Mouse (Mus musculus): ENCODE data around the gene Auts2. TPM values are rescaled to one million over a fixed set of nuclear protein-coding genes. Genes with fewer than 3 reads are reported as not detected.

Auts2 gene
- polyA plus RNA-seq, 1 experiment from 2014 or later: 73.6 TPM

DNA sequence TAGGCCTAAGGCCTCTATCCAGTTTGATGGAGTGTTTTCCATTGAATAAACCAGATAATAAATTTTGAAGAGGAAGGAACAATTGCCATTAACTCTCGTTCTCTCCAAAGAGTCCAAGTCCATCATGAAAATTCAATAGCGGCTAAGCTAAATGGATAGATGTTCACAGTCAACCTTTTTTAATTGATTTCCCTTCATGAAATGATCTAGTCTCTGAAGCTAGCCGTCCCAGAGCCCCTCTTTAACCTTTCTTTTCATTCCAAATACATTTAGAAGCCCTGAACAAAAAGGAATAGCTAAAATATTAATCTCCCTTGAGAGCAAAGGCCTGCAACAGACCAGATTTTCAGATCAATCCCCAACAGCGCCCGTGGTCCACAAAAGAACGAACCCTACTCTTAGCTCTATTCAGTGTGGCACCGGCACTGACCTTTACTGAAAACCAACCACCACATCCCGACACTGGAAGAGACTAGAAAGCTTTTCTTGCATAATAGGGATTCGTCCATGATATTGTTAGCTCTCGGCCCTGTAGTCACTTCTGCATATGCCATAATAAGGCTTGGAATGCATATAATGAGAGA lies 896.9 kb downstream of the Auts2 start:
- no peak for ATAC-seq (ENCODE audit: insufficient number of reproducible peaks, insufficient read depth, low FRiP score, low TSS enrichment)
- Histone ChIP-seq H3K4me1 (peaks cover 46% of the 10 kb centered on the region), H3K9ac (no peak overlapping the region), H3K4me2 (replicated peaks) (no peak overlapping the region), H3K9me3 (no peaks in the 10 kb centered on the region), H3K27ac (no peak overlapping the region), H3K27me3 (peaks cover 16% of the 10 kb centered on the region), H3K36me3 (no peaks in the 10 kb centered on the region), H3K4me3 (no peak overlapping the region)
- WGBS: 78% methylated on average over 10 of the region's 10 CpGs

DNA sequence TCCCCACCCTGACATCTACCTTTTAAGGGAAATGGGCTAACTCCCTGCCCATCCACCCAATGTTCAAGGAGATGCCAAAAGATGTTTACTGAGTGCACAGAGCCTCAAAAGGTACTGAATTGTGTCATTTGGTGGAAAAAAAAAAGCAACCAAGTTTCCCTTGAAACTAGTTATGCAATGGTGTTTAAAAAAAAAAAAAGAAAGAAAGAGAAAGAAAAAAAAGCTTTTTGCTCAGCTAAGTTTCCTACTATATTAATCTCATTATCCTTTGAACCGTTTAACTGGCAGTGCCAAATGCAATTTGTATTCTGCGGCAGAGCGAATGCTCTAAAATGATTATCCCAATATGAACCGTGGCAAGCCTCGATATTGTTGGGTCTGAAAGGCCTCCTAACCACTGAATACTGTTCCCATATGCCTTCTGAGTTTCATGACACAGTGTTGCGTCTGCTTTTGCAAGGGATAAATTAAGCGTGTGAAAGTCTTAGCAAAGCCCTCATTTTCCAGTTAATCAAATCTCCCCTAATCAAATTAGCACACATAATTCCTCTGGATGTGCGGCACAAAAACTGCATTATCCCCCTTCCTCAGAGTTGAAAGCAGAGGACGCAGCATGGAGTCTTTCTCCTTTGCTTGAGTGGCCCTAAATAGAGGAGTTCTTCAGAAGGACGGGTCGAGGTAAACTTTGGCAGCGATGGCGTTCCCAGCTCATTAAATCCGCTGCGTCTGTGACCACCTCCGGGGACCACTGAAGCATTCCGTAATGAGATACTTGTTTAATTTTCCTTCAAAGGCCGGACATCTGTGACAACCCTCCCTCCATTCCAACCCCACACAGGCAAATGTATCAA lies 897.6 kb downstream of the Auts2 start:
- H3K27ac ChIP-seq: no peak overlapping the region
- H3K9ac ChIP-seq: no peak overlapping the region
- no peaks in the 10 kb centered on the region for H3K36me3 ChIP-seq
- peaks cover 46% of the 10 kb centered on the region for H3K4me1 ChIP-seq
- no peak overlapping the region for H3K4me2 ChIP-seq (replicated peaks)
- no peaks in the 10 kb centered on the region for H3K9me3 ChIP-seq
- no peak for ATAC-seq (ENCODE audit: insufficient number of reproducible peaks, insufficient read depth, low FRiP score, low TSS enrichment)
- WGBS: 25% methylated on average over 18 of the region's 18 CpGs
- H3K4me3 ChIP-seq: no peak overlapping the region
- H3K27me3 ChIP-seq: peaks cover 11% of the 10 kb centered on the region

DNA sequence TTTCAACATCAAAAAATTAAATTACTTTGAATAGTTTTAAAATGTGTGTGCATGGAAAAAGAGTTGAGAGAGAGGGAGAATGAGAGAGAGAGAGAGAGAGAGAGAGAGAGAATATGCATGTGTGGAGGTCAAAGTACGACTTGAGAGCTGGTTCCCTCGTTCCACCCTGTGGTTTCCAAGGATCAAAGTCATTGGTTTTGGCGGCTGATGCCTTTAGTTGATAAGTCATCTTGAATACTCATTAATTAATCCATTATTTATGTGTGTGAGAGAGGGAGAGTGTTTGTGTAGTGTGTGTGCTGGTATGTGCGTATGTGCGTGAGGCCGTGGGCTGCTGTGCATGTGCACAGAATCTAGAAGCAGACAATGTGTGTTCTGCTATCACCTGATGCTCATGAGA lies 898.8 kb downstream of the Auts2 start:
- Histone ChIP-seq H3K9ac (no peak overlapping the region), H3K27me3 (peaks cover 3% of the 10 kb centered on the region; the same call in 1 of the 2 replicates), H3K4me1 (peaks cover 46% of the 10 kb centered on the region), H3K36me3 (no peaks in the 10 kb centered on the region), H3K9me3 (no peaks in the 10 kb centered on the region), H3K4me3 (no peak overlapping the region), H3K27ac (no peak overlapping the region), H3K4me2 (replicated peaks) (no peak overlapping the region)
- ATAC-seq (ENCODE audit: insufficient number of reproducible peaks, insufficient read depth, low FRiP score, low TSS enrichment): no peak
- WGBS: 87% methylated on average over 6 of the region's 6 CpGs

DNA sequence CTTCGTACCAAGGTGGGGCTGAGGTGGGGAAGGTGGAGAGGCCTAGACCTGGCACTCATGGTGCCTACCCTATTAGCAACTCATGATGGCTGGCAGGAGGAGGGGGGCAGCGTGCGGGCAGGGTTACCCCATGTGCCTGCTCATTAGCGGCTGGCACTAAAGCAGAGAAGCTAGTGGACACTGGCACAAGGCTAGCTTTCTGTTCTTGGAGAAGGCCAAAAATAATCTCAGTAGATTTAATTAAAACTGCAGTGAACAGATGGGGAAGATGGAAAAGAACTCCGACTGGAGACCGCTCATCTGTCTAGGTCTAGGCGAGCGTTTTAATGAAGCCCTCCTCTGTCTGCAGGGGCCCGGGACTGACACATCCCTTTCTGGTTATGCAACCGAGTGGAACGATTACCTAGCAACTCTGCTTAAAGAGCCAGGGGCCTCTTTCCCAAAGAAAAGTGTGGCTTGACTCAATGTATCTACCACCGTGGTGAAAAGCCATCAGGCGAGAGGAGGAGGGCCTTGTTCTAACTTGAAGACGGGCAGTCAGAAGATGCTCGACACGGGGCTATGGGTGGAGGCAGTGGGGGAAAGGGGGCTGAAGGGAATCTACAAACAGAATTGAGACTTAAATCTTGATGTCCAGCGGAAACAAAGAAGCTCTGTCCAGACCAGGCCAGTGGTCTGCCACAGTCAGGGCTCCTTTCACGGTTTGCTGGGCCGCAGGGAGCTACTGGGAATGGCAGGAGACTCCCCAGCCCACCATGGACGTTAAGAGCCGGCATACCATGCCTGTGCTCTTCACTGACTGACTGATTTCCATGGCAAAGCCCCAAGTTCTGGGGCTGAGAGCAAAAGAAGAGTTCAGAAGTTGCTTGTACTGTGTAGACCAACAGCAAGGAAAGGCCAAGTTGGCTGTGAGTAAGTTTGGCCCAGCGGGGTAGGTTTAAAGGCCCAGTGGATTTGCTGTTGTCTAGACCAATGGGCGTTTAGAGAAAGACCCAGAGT lies 899.7 kb downstream of the Auts2 start:
- ATAC-seq (ENCODE audit: insufficient number of reproducible peaks, insufficient read depth, low FRiP score, low TSS enrichment): peak; percentile 54
- Histone ChIP-seq H3K4me3 (no peak overlapping the region), H3K27ac (no peak overlapping the region), H3K4me1 (peaks cover 45% of the 10 kb centered on the region), H3K9me3 (no peaks in the 10 kb centered on the region), H3K4me2 (replicated peaks) (no peak overlapping the region), H3K9ac (no peak overlapping the region), H3K36me3 (no peaks in the 10 kb centered on the region), H3K27me3 (peaks cover 3% of the 10 kb centered on the region; the same call in 1 of the 2 replicates)
- 42% methylated on average over 23 of the region's 23 CpGs for WGBS

DNA sequence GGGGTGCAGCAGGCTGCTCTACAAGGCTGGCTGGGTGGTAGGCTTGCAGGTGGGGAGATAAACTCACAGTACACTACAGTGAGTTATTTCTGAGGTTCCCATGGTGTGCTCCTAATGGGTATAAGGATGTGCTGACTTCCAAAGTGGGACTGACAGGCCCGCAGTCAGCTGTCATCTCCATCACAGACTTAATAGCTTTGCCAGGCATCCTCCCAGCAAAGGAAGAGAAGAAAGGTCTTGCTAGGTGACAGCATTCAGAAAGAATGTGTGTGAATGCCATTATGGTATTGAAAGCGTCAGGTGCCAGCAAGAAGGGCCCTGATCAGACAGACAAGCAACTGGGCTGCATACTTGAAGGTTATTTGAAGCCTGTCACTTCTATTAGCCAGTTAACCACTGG lies 900.4 kb downstream of the Auts2 start:
- ATAC-seq (ENCODE audit: insufficient number of reproducible peaks, insufficient read depth, low FRiP score, low TSS enrichment): no peak
- peaks cover 3% of the 10 kb centered on the region; the same call in 1 of the 2 replicates for H3K27me3 ChIP-seq
- H3K36me3 ChIP-seq: no peaks in the 10 kb centered on the region
- H3K27ac ChIP-seq: no peak overlapping the region
- no peak overlapping the region for H3K9ac ChIP-seq
- peaks cover 38% of the 10 kb centered on the region for H3K4me1 ChIP-seq
- no peaks in the 10 kb centered on the region for H3K9me3 ChIP-seq
- WGBS: 58% methylated on average over 2 of the region's 2 CpGs
- H3K4me3 ChIP-seq: no peak overlapping the region
- H3K4me2 ChIP-seq (replicated peaks): no peak overlapping the region

DNA sequence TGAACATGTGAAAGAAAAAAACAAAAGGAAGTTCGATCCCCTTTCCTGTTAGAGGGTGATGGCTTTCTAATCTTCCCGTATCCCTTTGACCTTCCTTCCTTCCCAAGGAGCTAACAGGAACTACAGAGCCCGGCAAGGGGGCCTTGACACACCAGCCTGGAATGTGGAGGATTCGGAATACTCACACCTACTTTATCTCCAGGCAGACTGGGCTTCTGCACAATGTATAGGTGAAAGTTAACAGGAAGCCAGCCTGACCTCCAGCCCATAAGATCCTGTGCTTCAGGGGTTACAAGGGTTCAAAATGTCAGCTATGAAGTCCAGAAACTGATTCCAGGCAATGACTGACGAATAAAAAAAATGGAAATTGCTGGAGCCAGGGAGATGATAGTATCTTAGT lies 906.7 kb downstream of the Auts2 start:
- Histone ChIP-seq H3K4me2 (replicated peaks) (no peak overlapping the region), H3K4me3 (no peak overlapping the region), H3K4me1 (peaks cover 11% of the 10 kb centered on the region), H3K9me3 (no peaks in the 10 kb centered on the region), H3K9ac (no peak overlapping the region), H3K27me3 (no peaks in the 10 kb centered on the region), H3K27ac (no peak overlapping the region), H3K36me3 (no peaks in the 10 kb centered on the region)
- 68% methylated on average over 5 of the region's 5 CpGs for WGBS
- ATAC-seq (ENCODE audit: insufficient number of reproducible peaks, insufficient read depth, low FRiP score, low TSS enrichment): no peak

DNA sequence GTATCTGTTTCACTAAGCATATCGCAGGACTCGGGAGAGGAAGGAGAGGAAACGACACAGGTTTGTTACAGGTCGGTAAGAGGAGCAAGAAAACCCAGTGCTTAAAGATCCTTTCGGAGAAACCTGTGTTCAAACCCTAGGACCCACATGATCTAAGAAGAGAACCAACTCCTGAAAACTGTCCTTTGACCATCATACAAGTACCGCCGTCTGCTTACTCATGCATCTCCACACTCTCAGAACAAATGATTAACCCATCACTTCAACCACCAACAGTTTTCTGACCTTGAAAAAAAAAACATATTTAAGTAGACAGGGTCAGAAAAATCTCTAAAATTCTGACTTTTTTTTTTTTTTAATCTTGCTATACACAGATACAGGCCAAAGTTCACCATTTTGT lies 908.4 kb downstream of the Auts2 start:
- Histone ChIP-seq H3K27ac (no peak overlapping the region), H3K4me3 (no peak overlapping the region), H3K27me3 (no peaks in the 10 kb centered on the region), H3K36me3 (no peaks in the 10 kb centered on the region), H3K4me1 (peaks cover 23% of the 10 kb centered on the region), H3K9ac (no peak overlapping the region), H3K9me3 (no peaks in the 10 kb centered on the region), H3K4me2 (replicated peaks) (no peak overlapping the region)
- ATAC-seq (ENCODE audit: insufficient number of reproducible peaks, insufficient read depth, low FRiP score, low TSS enrichment): no peak
- WGBS: 92% methylated on average over 7 of the region's 7 CpGs

DNA sequence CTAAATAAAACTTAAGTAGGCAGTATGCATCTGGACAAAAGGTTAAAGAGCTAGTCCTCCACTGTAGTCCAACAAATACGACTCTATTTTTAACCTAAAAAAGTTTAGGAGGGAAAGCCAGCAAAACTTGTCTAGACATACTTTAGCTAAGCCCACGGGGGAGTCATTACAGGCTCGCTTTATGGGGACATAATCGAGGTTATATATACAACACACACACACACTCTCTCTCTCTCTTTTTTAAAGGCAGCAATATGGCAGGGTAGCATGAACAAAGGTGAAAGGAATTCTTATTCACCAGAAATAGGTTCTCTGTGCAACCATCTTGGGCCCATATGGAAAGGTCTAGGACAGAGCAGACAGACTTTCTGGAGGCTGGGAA lies 911.2 kb downstream of the Auts2 start:
- ATAC-seq (ENCODE audit: insufficient number of reproducible peaks, insufficient read depth, low FRiP score, low TSS enrichment): no peak
- no peak overlapping the region for H3K4me3 ChIP-seq
- 33% methylated on average over 4 of the region's 4 CpGs for WGBS
- H3K4me1 ChIP-seq: peaks cover 23% of the 10 kb centered on the region
- no peaks in the 10 kb centered on the region for H3K9me3 ChIP-seq
- peak overlapping the region; percentile 65 for H3K27ac ChIP-seq
- no peaks in the 10 kb centered on the region for H3K36me3 ChIP-seq
- H3K9ac ChIP-seq: no peak overlapping the region
- no peak overlapping the region for H3K4me2 ChIP-seq (replicated peaks)
- no peaks in the 10 kb centered on the region for H3K27me3 ChIP-seq

DNA sequence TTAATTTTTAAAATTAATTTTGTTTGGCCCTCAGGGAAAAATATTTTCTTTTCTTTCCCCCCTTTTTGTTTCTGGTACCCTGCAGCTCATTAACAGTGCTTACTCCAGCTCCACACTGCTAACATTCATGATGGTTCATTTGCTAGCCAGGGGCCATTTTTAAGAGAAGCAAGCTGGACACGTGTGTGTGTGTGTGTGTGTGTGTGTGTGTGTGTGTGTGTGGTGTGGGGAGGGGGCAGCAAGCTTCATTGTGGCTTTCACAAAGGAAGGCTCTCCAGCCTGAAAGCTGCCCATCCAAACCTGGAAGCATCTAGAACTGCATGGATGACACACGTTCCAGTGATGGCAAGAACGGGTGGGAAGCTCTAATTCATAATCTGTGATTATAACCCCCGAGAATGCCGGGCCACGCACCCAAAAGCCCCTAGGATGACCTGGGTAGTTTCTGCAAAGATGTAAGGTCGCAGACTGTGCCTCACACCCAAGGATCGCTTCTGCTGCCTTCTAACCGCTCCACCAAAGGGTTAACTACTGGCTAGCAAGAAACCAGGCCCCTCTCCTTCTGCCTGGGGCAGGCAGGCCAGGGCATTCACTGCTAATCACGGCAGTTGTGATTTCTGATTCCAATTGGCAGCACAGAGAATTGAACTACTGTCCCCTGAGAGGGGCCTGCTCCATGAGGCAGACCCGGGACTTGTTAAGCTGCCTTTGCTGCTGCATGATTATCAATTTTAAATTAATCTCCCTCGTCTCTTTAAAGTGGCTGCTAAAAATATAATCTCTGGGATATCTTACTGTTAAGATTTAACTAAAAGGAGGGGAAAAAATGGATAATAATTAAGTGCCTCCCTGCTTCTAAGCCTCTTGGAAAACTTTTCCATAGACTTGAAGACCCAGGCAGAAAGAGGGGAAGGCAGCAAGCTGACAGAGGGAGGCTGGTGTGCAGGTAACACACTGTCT lies 911.8 kb downstream of the Auts2 start:
- peak overlapping the region; percentile 65 for H3K27ac ChIP-seq
- peaks cover 6% of the 10 kb centered on the region; the same call in 1 of the 2 replicates for H3K27me3 ChIP-seq
- no peaks in the 10 kb centered on the region for H3K36me3 ChIP-seq
- ATAC-seq (ENCODE audit: insufficient number of reproducible peaks, insufficient read depth, low FRiP score, low TSS enrichment): no peak
- H3K4me3 ChIP-seq: no peak overlapping the region
- no peak overlapping the region for H3K9ac ChIP-seq
- WGBS: 13% methylated on average over 12 of the region's 12 CpGs
- H3K4me1 ChIP-seq: peaks cover 23% of the 10 kb centered on the region
- peak overlapping the region; percentile 24; the same call in 1 of the 2 replicates for H3K4me2 ChIP-seq (replicated peaks)
- no peaks in the 10 kb centered on the region for H3K9me3 ChIP-seq

DNA sequence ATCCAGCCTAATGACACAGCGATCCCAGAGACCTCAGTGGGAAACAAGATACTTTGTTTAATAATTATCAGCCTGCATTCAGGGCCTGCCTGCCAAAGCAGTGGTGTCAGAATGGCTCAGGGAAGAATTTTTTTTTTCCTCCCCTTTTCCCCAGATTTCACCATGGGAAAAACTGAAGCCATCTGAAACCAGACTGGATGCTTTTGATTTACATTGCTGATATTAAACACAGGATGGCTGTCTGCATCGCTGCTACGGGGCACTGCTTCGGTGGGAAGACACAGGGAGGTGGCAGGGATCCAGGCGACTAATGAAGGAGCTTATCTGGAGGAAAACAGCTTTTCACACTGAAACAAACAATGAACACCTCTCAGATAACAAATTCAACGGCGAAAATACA lies 912.6 kb downstream of the Auts2 start:
- Histone ChIP-seq H3K27me3 (peaks cover 7% of the 10 kb centered on the region; the same call in 1 of the 2 replicates), H3K4me1 (peaks cover 23% of the 10 kb centered on the region), H3K4me2 (replicated peaks) (peak overlapping the region; percentile 24; the same call in 1 of the 2 replicates), H3K27ac (peak overlapping the region; percentile 61; the same call in 1 of the 2 replicates), H3K36me3 (no peaks in the 10 kb centered on the region), H3K9me3 (no peaks in the 10 kb centered on the region), H3K4me3 (no peak overlapping the region), H3K9ac (no peak overlapping the region)
- ATAC-seq (ENCODE audit: insufficient number of reproducible peaks, insufficient read depth, low FRiP score, low TSS enrichment): no peak
- 10% methylated on average over 7 of the region's 7 CpGs for WGBS
